Comparison of ENCODE assay signal across 10 mouse cellular contexts in genomic region chr11:118433398-118433868, GRCm38 (mm10). TPM values are rescaled to one million over a fixed set of nuclear protein-coding genes. Genes with fewer than 3 reads are reported as not detected.
DNase-seq lines count a peak whose midpoint lies in the region; ATAC-seq and TF ChIP-seq lines count a peak whose summit lies in the region.
"Had no signal": no experiment of that assay in that cellular context is flagged by ENCODE, and none has a peak within 500 bp of the region (broad histone marks: within the 10 kb centered on the region; RNA-seq: fewer than 3 reads in every experiment).

No protein-coding gene starts in this region.

- no peak for ATAC-seq in limb, embryonic 13.5 days (ENCODE audit: low FRiP score, low read depth)
- ATAC-seq in monocyte, adult 5-6 weeks (replicated peaks; ENCODE audit: insufficient number of reproducible peaks, low FRiP score, low TSS enrichment, poor library complexity, severe bottlenecking): no peak

- no peak for TF ChIP-seq CTCF in MEL (IDR thresholded peaks at IDR 0.05 in 2 of 3, conservative IDR thresholded peaks at IDR 0.05 in 1 of 3; ENCODE audit: control insufficient read depth in 1 of 3, insufficient read depth in 1 of 3, low read depth in 2 of 3, low read length in 3 of 3, poor library complexity in 1 of 3, severe bottlenecking in 1 of 3)

- H3K9ac ChIP-seq in MEL (ENCODE audit: control insufficient read depth, low read depth, low read length, poor library complexity, severe bottlenecking): peak overlapping the region; percentile 67
- H3K9ac ChIP-seq in limb, embryonic 13.5 days: no peak overlapping the region; the same call in none of the 2 replicates

- peak overlapping the region; percentile 57 for H3K4me2 ChIP-seq in limb, embryonic 13.5 days (replicated peaks)

- no peaks in the 10 kb centered on the region for H3K27me3 ChIP-seq in MEL (ENCODE audit: control insufficient read depth in 1 of 2, insufficient read depth in 2 of 2, low read length in 2 of 2)
- H3K27me3 ChIP-seq in heart, embryonic 10.5 days (ENCODE audit: insufficient read depth, poor library complexity, severe bottlenecking): peaks cover 16% of the 10 kb centered on the region; the same call in 1 of the 2 replicates
- no peaks in the 10 kb centered on the region for H3K27me3 ChIP-seq in limb, embryonic 13.5 days

- 0 out of 4 replicates have a peak, but pooled peaks cover 0 to 2% of the 10 kb centered on the region in 2 experiments for H3K36me3 ChIP-seq in MEL (ENCODE audit: control insufficient read depth in 1 of 2, insufficient read depth in 2 of 2, low read length in 2 of 2)
- no peaks in the 10 kb centered on the region for H3K36me3 ChIP-seq in heart, embryonic 10.5 days
- no peaks in the 10 kb centered on the region for H3K36me3 ChIP-seq in limb, embryonic 13.5 days

- H3K9me3 ChIP-seq in MEL (replicated peaks; ENCODE audit: insufficient read depth, low read length): no peaks in the 10 kb centered on the region
- no peaks in the 10 kb centered on the region for H3K9me3 ChIP-seq in heart, embryonic 10.5 days
- no peaks in the 10 kb centered on the region for H3K9me3 ChIP-seq in limb, embryonic 13.5 days

- no peaks in the 10 kb centered on the region for H3K79me2 ChIP-seq in MEL (ENCODE audit: control insufficient read depth, insufficient read depth, low read length, poor library complexity)

- no peak for TF ChIP-seq EP300 in MEL (IDR thresholded peaks at IDR 0.05; ENCODE audit: low read depth in 1 of 2, low read length in 2 of 2)

- TF ChIP-seq RAD21 in MEL (IDR thresholded peaks at IDR 0.05; ENCODE audit: low read depth, low read length): no peak

- WGBS in heart, embryonic 10.5 days: 63% methylated on average over 10 of the region's 10 CpGs
- 70% methylated on average over 10 of the region's 10 CpGs for WGBS in limb, embryonic 13.5 days

- peak overlapping the region; percentile 47 to 68 for H3K4me3 ChIP-seq in MEL (ENCODE audit: control insufficient read depth in 1 of 2, insufficient read depth in 1 of 2, low read depth in 2 of 2, low read length in 2 of 2)
- peak overlapping the region; percentile 48 for H3K4me3 ChIP-seq in heart, embryonic 10.5 days
- H3K4me3 ChIP-seq in limb, embryonic 13.5 days: peak overlapping the region; percentile 23

- peaks cover 4 to 10% of the 10 kb centered on the region in 2 experiments for H3K4me1 ChIP-seq in MEL (ENCODE audit: control insufficient read depth in 1 of 2, insufficient read depth in 2 of 2, low read length in 2 of 2)
- peaks cover 62% of the 10 kb centered on the region for H3K4me1 ChIP-seq in heart, embryonic 10.5 days
- H3K4me1 ChIP-seq in limb, embryonic 13.5 days: peaks cover 87% of the 10 kb centered on the region

- DNase-seq in heart, adult 18-20 months: peak; percentile 61 to 73
- no peak for DNase-seq in heart, postnatal 25 days (ENCODE audit: low spot score)
- no peak for DNase-seq in MEL (ENCODE audit: low read depth, low spot score)
- no peak for DNase-seq in heart, embryonic 10.5 days (ENCODE audit: low spot score)
- no peak for DNase-seq in cerebellum, postnatal 4 days (ENCODE audit: low spot score in 2 of 2)
- DNase-seq in urinary bladder, postnatal 25 days (ENCODE audit: low spot score): no peak
- DNase-seq: gastrocnemius, postnatal 14 days had no signal

- intact Hi-C loops in heart, postnatal 25 days (cut with DNase I): no loop called here

- TF ChIP-seq POLR2A in MEL (IDR thresholded peaks at IDR 0.05; ENCODE audit: control insufficient read depth in 1 of 2, insufficient read depth in 1 of 2, low read depth in 1 of 2, low read length in 2 of 2, poor library complexity in 1 of 2): no peak

- peak overlapping the region; percentile 50 for H3K27ac ChIP-seq in MEL (ENCODE audit: control insufficient read depth, low read depth, low read length)
- H3K27ac ChIP-seq in heart, embryonic 10.5 days: peak overlapping the region; percentile 79; the same call in 1 of the 2 replicates
- no peak overlapping the region for H3K27ac ChIP-seq in limb, embryonic 13.5 days

TF ChIP-seq in MEL, 35 proteins besides CTCF, POLR2A, EP300 and RAD21:
- no peak for TF ChIP-seq POLR2AphosphoS5 (IDR thresholded peaks at IDR 0.05; ENCODE audit: borderline replicate concordance, low read depth, low read length)
- TF ChIP-seq RCOR1 (IDR thresholded peaks at IDR 0.05; ENCODE audit: low read depth, low read length): no peak
- TF ChIP-seq ELF1 (IDR thresholded peaks at IDR 0.05; ENCODE audit: low read depth, low read length): no peak
- no peak for TF ChIP-seq NRF1 (IDR thresholded peaks at IDR 0.05; ENCODE audit: insufficient read depth, low read depth, low read length, poor library complexity, severe bottlenecking)
- TF ChIP-seq ZMIZ1 (IDR thresholded peaks at IDR 0.05; ENCODE audit: low read depth, low read length): no peak
- no peak for TF ChIP-seq MYC (IDR thresholded peaks at IDR 0.05; ENCODE audit: low read depth, low read length)
- no peak for TF ChIP-seq HCFC1 (IDR thresholded peaks at IDR 0.05; ENCODE audit: low read depth, low read length)
- no peak for TF ChIP-seq ZKSCAN1 (IDR thresholded peaks at IDR 0.05; ENCODE audit: low read depth, low read length)
- no peak for TF ChIP-seq E2F4 (IDR thresholded peaks at IDR 0.05; ENCODE audit: borderline replicate concordance, low read depth, low read length)
- TF ChIP-seq MYB (IDR thresholded peaks at IDR 0.05; ENCODE audit: low read depth, low read length): no peak
- TF ChIP-seq TCF12 (IDR thresholded peaks at IDR 0.05; ENCODE audit: low read depth, low read length): no peak
- TF ChIP-seq MAFK (IDR thresholded peaks at IDR 0.05; ENCODE audit: borderline replicate concordance, low read depth, low read length): no peak
- TF ChIP-seq GABPA (IDR thresholded peaks at IDR 0.05; ENCODE audit: low read depth, low read length): no peak
- no peak for TF ChIP-seq NELFE (IDR thresholded peaks at IDR 0.05; ENCODE audit: low read depth, low read length)

RNA-seq across cellular contexts. Expression of gene C1qtnf1, which starts 5.4 kb away (rescaled TPM):
- 10 to 100 TPM; 13.4 to 16.4 TPM for total RNA-seq in heart, adult 18-20 months (2021)
- total RNA-seq in heart, postnatal 25 days (2021): 10 to 100 TPM; 17.7 to 31.0 TPM
- total RNA-seq in MEL (2012; rRNA removed): 0.07 and 0.27 TPM in 2 replicates
- under 1 TPM in 1 of 2 experiments, not detected in 1; 0.72 TPM for polyA plus RNA-seq in MEL (2012; ENCODE audit: insufficient read depth in 1 of 2, insufficient read length in 2 of 2, low read depth in 1 of 2, low replicate concordance in 2 of 2, missing spikeins in 1 of 2)
- 2.7 and 3.3 TPM in 2 replicates for polyA plus RNA-seq in heart, embryonic 10.5 days (2016; fragmentation: Nextera tagmentation; extraction: Ambion mirVana)
- polyA plus RNA-seq in limb, embryonic 13.5 days (2015; fragmentation: Nextera tagmentation; extraction: Ambion mirVana): 6.6 TPM in 2 replicates
- not detected in 3 replicates for total RNA-seq in monocyte, adult 5-6 weeks (2017)
- total RNA-seq: megakaryocyte progenitor cell, adult 5-6 weeks had no signal

RNA-seq across cellular contexts. Expression of gene Cant1, which starts 14.5 kb away (rescaled TPM):
- 10 to 100 TPM; 17.5 to 18.6 TPM for total RNA-seq in heart, adult 18-20 months (2021)
- total RNA-seq in heart, postnatal 25 days (2021): 10 to 100 TPM; 16.0 to 17.2 TPM
- total RNA-seq in MEL (2012; rRNA removed): 25.8 and 26.0 TPM in 2 replicates
- polyA plus RNA-seq in MEL (2012; ENCODE audit: insufficient read depth in 1 of 2, insufficient read length in 2 of 2, low read depth in 1 of 2, low replicate concordance in 2 of 2, missing spikeins in 1 of 2): 100 to 1,000 TPM in 1 of 2 experiments, 10 to 100 TPM in 1; 34.4 to 145 TPM
- 22.4 and 23.5 TPM in 2 replicates for polyA plus RNA-seq in heart, embryonic 10.5 days (2016; fragmentation: Nextera tagmentation; extraction: Ambion mirVana)
- 31.1 and 32.1 TPM in 2 replicates for polyA plus RNA-seq in limb, embryonic 13.5 days (2015; fragmentation: Nextera tagmentation; extraction: Ambion mirVana)
- total RNA-seq in monocyte, adult 5-6 weeks (2017): 16.7 to 31.7 TPM (median 22.8 TPM) in 3 replicates

RNA-seq across cellular contexts. Expression of gene Lgals3bp, which starts 31.5 kb away (rescaled TPM):
- total RNA-seq in heart, adult 18-20 months (2021): 10 to 100 TPM; 19.6 to 34.9 TPM
- 10 to 100 TPM; 19.2 to 24.0 TPM for total RNA-seq in heart, postnatal 25 days (2021)
- 1.4 and 3.0 TPM in 2 replicates for total RNA-seq in MEL (2012; rRNA removed)
- polyA plus RNA-seq in MEL (2012; ENCODE audit: insufficient read depth in 1 of 2, insufficient read length in 2 of 2, low read depth in 1 of 2, low replicate concordance in 2 of 2, missing spikeins in 1 of 2): 10 to 100 TPM in 1 of 2 experiments, not detected in 1; 18.3 TPM
- 5.1 and 6.2 TPM in 2 replicates for polyA plus RNA-seq in heart, embryonic 10.5 days (2016; fragmentation: Nextera tagmentation; extraction: Ambion mirVana)
- polyA plus RNA-seq in limb, embryonic 13.5 days (2015; fragmentation: Nextera tagmentation; extraction: Ambion mirVana): 7.3 TPM in 2 replicates
- 16.7 to 76.6 TPM (median 44.4 TPM) in 3 replicates for total RNA-seq in monocyte, adult 5-6 weeks (2017)

RNA-seq across cellular contexts. Expression of gene Engase, which starts 43.2 kb away (rescaled TPM):
- 1 to 10 TPM; 4.2 to 5.1 TPM for total RNA-seq in heart, adult 18-20 months (2021)
- 1 to 10 TPM; 5.7 to 6.3 TPM for total RNA-seq in heart, postnatal 25 days (2021)
- total RNA-seq in MEL (2012; rRNA removed): 15.3 and 19.7 TPM in 2 replicates
- polyA plus RNA-seq in MEL (2012; ENCODE audit: insufficient read depth in 1 of 2, insufficient read length in 2 of 2, low read depth in 1 of 2, low replicate concordance in 2 of 2, missing spikeins in 1 of 2): 10 to 100 TPM in 1 of 2 experiments, not detected in 1; 23.5 TPM
- polyA plus RNA-seq in heart, embryonic 10.5 days (2016; fragmentation: Nextera tagmentation; extraction: Ambion mirVana): 5.1 and 7.8 TPM in 2 replicates
- 4.9 and 5.5 TPM in 2 replicates for polyA plus RNA-seq in limb, embryonic 13.5 days (2015; fragmentation: Nextera tagmentation; extraction: Ambion mirVana)
- 9.4 to 14.5 TPM (median 13.7 TPM) in 3 replicates for total RNA-seq in monocyte, adult 5-6 weeks (2017)

Comparison
In these comparisons a context has a peak if more than half of its experiments do, and no peak if none do; other contexts are left out.
1. DNase-seq: peak in heart, adult 18-20 months (2 of 2); none in heart, postnatal 25 days (single experiment), MEL (single experiment), heart, embryonic 10.5 days (single experiment), cerebellum, postnatal 4 days (0 of 2) and urinary bladder, postnatal 25 days (single experiment).
2. RNA of gene C1qtnf1, which starts 5.4 kb away (total RNA-seq): 17.7 to 31.0 TPM in heart, postnatal 25 days and 13.4 to 16.4 TPM in heart, adult 18-20 months; 0.07 to 0.27 TPM in MEL and not detected in monocyte, adult 5-6 weeks; every median in the first group is over 10 times any median in the second.
3. Peak in every context shown above with its lines, with median percentiles within 50 percentile points of each other: H3K4me3 ChIP-seq.